In genomic region chr6:88251798-88252478, GRCm38 (mm10) we compare ENCODE assay signal across 32 mouse cellular contexts. TPM values are rescaled to one million over a fixed set of nuclear protein-coding genes. Genes with fewer than 3 reads are reported as not detected.
DNase-seq lines count a peak whose midpoint lies in the region; ATAC-seq and TF ChIP-seq lines count a peak whose summit lies in the region.
"Had no signal": no experiment of that assay in that cellular context is flagged by ENCODE, and none has a peak within 500 bp of the region (broad histone marks: within the 10 kb centered on the region; RNA-seq: fewer than 3 reads in every experiment).

No protein-coding gene starts in this region.

- TF ChIP-seq POLR2A in testis, adult 2 months (IDR thresholded peaks at IDR 0.05; ENCODE audit: control insufficient read depth, low read depth, low read length), result 0 out of 2 replicates have a peak, but pooled peaks have one; percentile 10

- H3K4me1 ChIP-seq in testis, adult 2 months (ENCODE audit: control insufficient read depth, insufficient read depth, low read length), result no peaks in the 10 kb centered on the region
- peaks cover 14% of the 10 kb centered on the region for H3K4me1 ChIP-seq in intestine, embryonic 16.5 days (ENCODE audit: control insufficient read depth, insufficient read depth, low read length)
- H3K4me1 ChIP-seq in liver, embryonic 15.5 days (replicated peaks), result peaks cover 86% of the 10 kb centered on the region
- H3K4me1 ChIP-seq: embryonic facial prominence, embryonic 15.5 days; limb, embryonic 12.5 days; midbrain, embryonic 13.5 days had no signal

- WGBS in intestine, embryonic 16.5 days, result 71% methylated on average over 7 of the region's 7 CpGs
- 13% methylated on average over 7 of the region's 7 CpGs for WGBS in liver, embryonic 15.5 days (ENCODE audit: insufficient replicate concordance)

- no peak overlapping the region for H3K4me3 ChIP-seq in testis, adult 2 months (ENCODE audit: control insufficient read depth, low read depth, low read length)
- H3K4me3 ChIP-seq in intestine, embryonic 16.5 days (ENCODE audit: low read length), result no peak overlapping the region
- H3K4me3 ChIP-seq in liver, embryonic 15.5 days (replicated peaks), result no peak overlapping the region
- H3K4me3 ChIP-seq: embryonic facial prominence, embryonic 15.5 days; heart, embryonic 12.5 days; limb, embryonic 12.5 days; midbrain, embryonic 13.5 days; myocyte had no signal

- no peak overlapping the region for H3K27ac ChIP-seq in testis, adult 2 months (ENCODE audit: control insufficient read depth, insufficient read depth, low read depth, low read length)
- peak overlapping the region; percentile 70 for H3K27ac ChIP-seq in intestine, embryonic 16.5 days (ENCODE audit: low read length)
- H3K27ac ChIP-seq in liver, embryonic 15.5 days (replicated peaks), result peak overlapping the region; percentile 78
- H3K27ac ChIP-seq: embryonic facial prominence, embryonic 15.5 days; limb, embryonic 12.5 days; midbrain, embryonic 13.5 days had no signal

- 0 out of 2 replicates have a peak overlapping the region, but pooled peaks have one; percentile 10 for H3K9ac ChIP-seq in intestine, embryonic 16.5 days (ENCODE audit: low read depth, low read length)
- H3K9ac ChIP-seq in liver, embryonic 15.5 days, result no peak overlapping the region; the same call in 1 of the 2 replicates
- H3K9ac ChIP-seq: embryonic facial prominence, embryonic 15.5 days; heart, embryonic 12.5 days; limb, embryonic 12.5 days; lung, embryonic 14.5 days; midbrain, embryonic 13.5 days had no signal

- H3K36me3 ChIP-seq in testis, adult 2 months (ENCODE audit: control insufficient read depth, insufficient read depth, low read length), result no peaks in the 10 kb centered on the region
- H3K36me3 ChIP-seq in intestine, embryonic 16.5 days (ENCODE audit: control insufficient read depth, insufficient read depth, low read length), result no peaks in the 10 kb centered on the region
- 0 out of 2 replicates have a peak, but pooled peaks cover 2% of the 10 kb centered on the region for H3K36me3 ChIP-seq in liver, embryonic 15.5 days (replicated peaks)
- H3K36me3 ChIP-seq: embryonic facial prominence, embryonic 15.5 days; heart, embryonic 12.5 days had no signal

- ATAC-seq in intestine, embryonic 16.5 days, result peak; percentile 77
- peak; percentile 71 for ATAC-seq in liver, embryonic 15.5 days (ENCODE audit: insufficient read depth)
- ATAC-seq in monocyte, adult 5-6 weeks (replicated peaks; ENCODE audit: insufficient number of reproducible peaks, low FRiP score, low TSS enrichment, poor library complexity, severe bottlenecking), result peak; percentile 40
- ATAC-seq: hindbrain, embryonic 16.5 days; midbrain, embryonic 13.5 days had no signal

- no peaks in the 10 kb centered on the region for H3K9me3 ChIP-seq in intestine, embryonic 16.5 days (ENCODE audit: control insufficient read depth, low read length)
- H3K9me3 ChIP-seq in liver, embryonic 15.5 days (replicated peaks), result no peaks in the 10 kb centered on the region
- H3K9me3 ChIP-seq: embryonic facial prominence, embryonic 15.5 days; heart, embryonic 12.5 days; limb, embryonic 12.5 days; midbrain, embryonic 13.5 days had no signal

- no peak for TF ChIP-seq CTCF in testis, adult 2 months (IDR thresholded peaks at IDR 0.05; ENCODE audit: control insufficient read depth, insufficient read depth, insufficient replicate concordance, low read depth, low read length)

- no peak overlapping the region for H3K4me2 ChIP-seq in intestine, embryonic 16.5 days (ENCODE audit: low read depth, low read length)
- H3K4me2 ChIP-seq in liver, embryonic 15.5 days, result peak overlapping the region; percentile 42
- H3K4me2 ChIP-seq: embryonic facial prominence, embryonic 15.5 days; heart, embryonic 12.5 days; limb, embryonic 12.5 days; lung, embryonic 14.5 days; midbrain, embryonic 13.5 days had no signal

- no peaks in the 10 kb centered on the region for H3K27me3 ChIP-seq in testis, adult 2 months (ENCODE audit: control insufficient read depth, insufficient read depth, low read length)
- H3K27me3 ChIP-seq in intestine, embryonic 16.5 days (replicated peaks; ENCODE audit: control insufficient read depth, insufficient read depth, low read length), result no peaks in the 10 kb centered on the region
- H3K27me3 ChIP-seq in liver, embryonic 15.5 days, result no peaks in the 10 kb centered on the region
- H3K27me3 ChIP-seq: CH12.LX; embryonic facial prominence, embryonic 15.5 days; midbrain, embryonic 13.5 days had no signal

- no peak for DNase-seq in testis, postnatal 14 days (ENCODE audit: low spot score)
- DNase-seq in cerebellum, adult 8-10 months, result no peak
- DNase-seq in kidney, postnatal 10 days, result no peak
- no peak for DNase-seq in ovary, adult 18-20 months (ENCODE audit: low spot score)
- DNase-seq: adrenal gland, adult 8-10 months; cerebellum, postnatal 14 days; heart, postnatal 14 days; kidney, adult 2 months; kidney, postnatal 25 days; lung, embryonic 14.5 days; lung, postnatal 36 days; right cerebral cortex, postnatal 25 days had no signal

RNA-seq across cellular contexts. Expression of gene Dnajb8, which starts 29.9 kb away (rescaled TPM):
- 720 and 738 TPM in 2 replicates for polyA plus RNA-seq in testis, adult 2 months (2012; rRNA removed)
- not detected in 2 replicates for polyA plus RNA-seq in intestine, embryonic 16.5 days (2015; fragmentation: Nextera tagmentation; extraction: Ambion mirVana)
- not detected in 2 replicates for polyA plus RNA-seq in liver, embryonic 15.5 days (2015; fragmentation: Nextera tagmentation; extraction: Ambion mirVana)
- total RNA-seq in monocyte, adult 5-6 weeks (2017), result 1.4 TPM in 1 of 3 replicates, not detected in the others
- total RNA-seq: adrenal gland, adult 8-10 months; CH12.LX; gastrocnemius, adult 8-10 months; granulocyte monocyte progenitor cell, adult 5-6 weeks; heart, postnatal 14 days; layer of hippocampus, adult 8-10 months had no signal
- polyA plus RNA-seq: embryonic facial prominence, embryonic 15.5 days; forebrain, embryonic 11.5 days; frontal cortex, adult 2 months; heart, embryonic 12.5 days; hindbrain, embryonic 16.5 days; kidney, adult 2 months; limb, embryonic 12.5 days; lung, embryonic 14.5 days; midbrain, embryonic 13.5 days; myocyte; neural tube, embryonic 14.5 days; spleen, adult 2 months; stomach, embryonic 14.5 days; thymus, postnatal 0 days had no signal

RNA-seq across cellular contexts. Expression of gene Gata2, which starts 58.2 kb away (rescaled TPM):
- 44.7 and 54.1 TPM in 2 replicates for polyA plus RNA-seq in testis, adult 2 months (2012; rRNA removed)
- polyA plus RNA-seq in intestine, embryonic 16.5 days (2015; fragmentation: Nextera tagmentation; extraction: Ambion mirVana), result 4.2 and 4.7 TPM in 2 replicates
- 3.5 and 5.2 TPM in 2 replicates for polyA plus RNA-seq in liver, embryonic 15.5 days (2015; fragmentation: Nextera tagmentation; extraction: Ambion mirVana)
- total RNA-seq in monocyte, adult 5-6 weeks (2017), result 15.4 to 30.8 TPM (median 28.8 TPM) in 3 replicates
- total RNA-seq: CH12.LX had no signal

Comparison
In these comparisons a context has a peak if more than half of its experiments do, and no peak if none do; other contexts are left out.
1. RNA of gene Dnajb8, which starts 29.9 kb away (polyA plus RNA-seq): 720 to 738 TPM in testis, adult 2 months; not detected in intestine, embryonic 16.5 days and not detected in liver, embryonic 15.5 days; every median in the first group is over 100 times any median in the second.
2. Peak in every context shown above with its lines, with median percentiles within 50 percentile points of each other: ATAC-seq.